Comparison of ENCODE assay signal across 10 mouse cellular contexts in genomic region chr11:54862621-54863520, GRCm38 (mm10). TPM values are rescaled to one million over a fixed set of nuclear protein-coding genes. Genes with fewer than 3 reads are reported as not detected.
DNase-seq lines count a peak whose midpoint lies in the region; ATAC-seq and TF ChIP-seq lines count a peak whose summit lies in the region.
"Had no signal": no experiment of that assay in that cellular context is flagged by ENCODE, and none has a peak within 500 bp of the region (broad histone marks: within the 10 kb centered on the region; RNA-seq: fewer than 3 reads in every experiment).

No protein-coding gene starts in this region.

- H3K36me3 ChIP-seq in kidney, embryonic 16.5 days (ENCODE audit: insufficient read depth, low read length) = no peaks in the 10 kb centered on the region
- peaks cover 0 to 16% of the 10 kb centered on the region in 2 experiments; a peak in 2 of 4 replicates for H3K36me3 ChIP-seq in MEL (ENCODE audit: control insufficient read depth in 1 of 2, insufficient read depth in 2 of 2, low read length in 2 of 2)
- H3K36me3 ChIP-seq: embryonic facial prominence, embryonic 12.5 days; lung, embryonic 15.5 days had no signal

- H3K27ac ChIP-seq in kidney, embryonic 16.5 days (ENCODE audit: low read length) = no peak overlapping the region
- no peak overlapping the region for H3K27ac ChIP-seq in MEL (ENCODE audit: control insufficient read depth, low read depth, low read length)
- no peak overlapping the region for H3K27ac ChIP-seq in olfactory bulb, adult 2 months (ENCODE audit: insufficient read depth, low read depth, low read length)
- H3K27ac ChIP-seq: embryonic facial prominence, embryonic 12.5 days; lung, embryonic 15.5 days had no signal

- no peak overlapping the region for H3K4me3 ChIP-seq in kidney, embryonic 16.5 days (ENCODE audit: low read length)
- H3K4me3 ChIP-seq in MEL (ENCODE audit: control insufficient read depth in 1 of 2, insufficient read depth in 1 of 2, low read depth in 2 of 2, low read length in 2 of 2) = peak overlapping the region in 1 of 2 experiments; percentile 24; a peak in 1 of 4 replicates
- H3K4me3 ChIP-seq in olfactory bulb, adult 2 months (ENCODE audit: insufficient read depth, low read depth, low read length) = no peak overlapping the region
- H3K4me3 ChIP-seq: embryonic facial prominence, embryonic 12.5 days; lung, embryonic 15.5 days had no signal

- H3K9ac ChIP-seq in kidney, embryonic 16.5 days (replicated peaks; ENCODE audit: low read length) = no peak overlapping the region
- peak overlapping the region; percentile 36; the same call in 1 of the 2 replicates for H3K9ac ChIP-seq in MEL (ENCODE audit: control insufficient read depth, low read depth, low read length, poor library complexity, severe bottlenecking)
- H3K9ac ChIP-seq: embryonic facial prominence, embryonic 12.5 days; lung, embryonic 15.5 days had no signal

- peaks cover 14% of the 10 kb centered on the region for H3K4me1 ChIP-seq in kidney, embryonic 16.5 days (ENCODE audit: insufficient read depth, low read length)
- peaks cover 5 to 20% of the 10 kb centered on the region in 2 experiments for H3K4me1 ChIP-seq in MEL (ENCODE audit: control insufficient read depth in 1 of 2, insufficient read depth in 2 of 2, low read length in 2 of 2)
- H3K4me1 ChIP-seq in olfactory bulb, adult 2 months (ENCODE audit: control insufficient read depth, insufficient read depth, low read length) = no peaks in the 10 kb centered on the region

- TF ChIP-seq POLR2A in MEL (IDR thresholded peaks at IDR 0.05; ENCODE audit: control insufficient read depth in 1 of 2, insufficient read depth in 1 of 2, low read depth in 1 of 2, low read length in 2 of 2, poor library complexity in 1 of 2) = no peak
- no peak for TF ChIP-seq POLR2A in olfactory bulb, adult 2 months (IDR thresholded peaks at IDR 0.05; ENCODE audit: insufficient read depth, low read depth, low read length)

- peaks cover 19% of the 10 kb centered on the region for H3K79me2 ChIP-seq in MEL (ENCODE audit: control insufficient read depth, insufficient read depth, low read length, poor library complexity)

- WGBS in kidney, embryonic 16.5 days = 40% methylated on average over 10 of the region's 10 CpGs
- 38% methylated on average over 10 of the region's 10 CpGs for WGBS in olfactory bulb, adult 2 months

- no peak for ATAC-seq in kidney, embryonic 16.5 days (ENCODE audit: low FRiP score, low TSS enrichment)
- no peak for ATAC-seq in erythroid progenitor cell, adult 5-6 weeks (replicated peaks; ENCODE audit: low FRiP score, poor library complexity, severe bottlenecking)

- peak; percentile 82 to 91 (median 87) for TF ChIP-seq CTCF in MEL (IDR thresholded peaks at IDR 0.05 in 2 of 3, conservative IDR thresholded peaks at IDR 0.05 in 1 of 3; ENCODE audit: control insufficient read depth in 1 of 3, insufficient read depth in 1 of 3, low read depth in 2 of 3, low read length in 3 of 3, poor library complexity in 1 of 3, severe bottlenecking in 1 of 3)
- TF ChIP-seq CTCF in olfactory bulb, adult 2 months (IDR thresholded peaks at IDR 0.05; ENCODE audit: insufficient read depth, low read depth, low read length) = peak; percentile 46; the same call in 1 of the 2 replicates

- H3K27me3 ChIP-seq in kidney, embryonic 16.5 days (ENCODE audit: insufficient read depth, low read length) = no peaks in the 10 kb centered on the region
- H3K27me3 ChIP-seq in MEL (ENCODE audit: control insufficient read depth in 1 of 2, insufficient read depth in 2 of 2, low read length in 2 of 2) = no peaks in the 10 kb centered on the region
- H3K27me3 ChIP-seq: embryonic facial prominence, embryonic 12.5 days; lung, embryonic 15.5 days had no signal

- intact Hi-C loops in left cerebral cortex, postnatal 4 days (cut with DNase I) = loop anchor here (5.0 to 10.0 kb wide), 4 partner anchors 76 to 338 kb away; partner anchors contain the start of genes Cdc42se2 and Rapgef6

- peak; percentile 69 for DNase-seq in kidney, adult 18-20 months
- DNase-seq in MEL (ENCODE audit: low read depth, low spot score) = peak; percentile 82
- peak; percentile 62 for DNase-seq in cerebellum, adult 8-10 months
- peak; percentile 67 for DNase-seq in heart, postnatal 4 days
- peak; percentile 53 for DNase-seq in left cerebral cortex, postnatal 4 days

- H3K9me3 ChIP-seq in kidney, embryonic 16.5 days (ENCODE audit: low read length) = no peaks in the 10 kb centered on the region
- H3K9me3 ChIP-seq in MEL (replicated peaks; ENCODE audit: insufficient read depth, low read length) = no peaks in the 10 kb centered on the region
- H3K9me3 ChIP-seq: embryonic facial prominence, embryonic 12.5 days; lung, embryonic 15.5 days had no signal

- no peak overlapping the region for H3K4me2 ChIP-seq in kidney, embryonic 16.5 days (replicated peaks; ENCODE audit: low read depth, low read length)
- H3K4me2 ChIP-seq: embryonic facial prominence, embryonic 12.5 days; lung, embryonic 15.5 days had no signal

- TF ChIP-seq RAD21 in MEL (IDR thresholded peaks at IDR 0.05; ENCODE audit: low read depth, low read length) = peak; percentile 95

- peak in 1 of 2 experiments; percentile 21; a peak in 1 of 4 replicates for TF ChIP-seq EP300 in MEL (IDR thresholded peaks at IDR 0.05; ENCODE audit: low read depth in 1 of 2, low read length in 2 of 2)

TF ChIP-seq in MEL, 35 proteins besides CTCF, POLR2A, EP300 and RAD21 (continues in another document):
- TF ChIP-seq ETS1 (IDR thresholded peaks at IDR 0.05; ENCODE audit: low read depth, low read length) (no peak), MAX (IDR thresholded peaks at IDR 0.05; ENCODE audit: low read length) (peak; percentile 58), MAFK (IDR thresholded peaks at IDR 0.05; ENCODE audit: borderline replicate concordance, low read depth, low read length) (no peak), E2F4 (IDR thresholded peaks at IDR 0.05; ENCODE audit: borderline replicate concordance, low read depth, low read length) (no peak), MYC (IDR thresholded peaks at IDR 0.05; ENCODE audit: low read depth, low read length) (peak; percentile 89), MXI1 (IDR thresholded peaks at IDR 0.05; ENCODE audit: low read depth, low read length) (peak; percentile 52; the same call in 1 of the 2 replicates), MYB (IDR thresholded peaks at IDR 0.05; ENCODE audit: low read depth, low read length) (no peak), ZNF384 (IDR thresholded peaks at IDR 0.05; ENCODE audit: low read depth, low read length) (peak; percentile 46), JUND (IDR thresholded peaks at IDR 0.05; ENCODE audit: low read depth, low read length) (0 out of 2 replicates have a peak, but pooled peaks have one; percentile 62), HCFC1 (IDR thresholded peaks at IDR 0.05; ENCODE audit: low read depth, low read length) (0 out of 2 replicates have a peak, but pooled peaks have one; percentile 13), SMC3 (IDR thresholded peaks at IDR 0.05; ENCODE audit: low read depth, low read length) (peak; percentile 91), USF1 (IDR thresholded peaks at IDR 0.05; ENCODE audit: low read depth, low read length) (peak; percentile 63), RCOR1 (IDR thresholded peaks at IDR 0.05; ENCODE audit: low read depth, low read length) (no peak), CHD2 (IDR thresholded peaks at IDR 0.05; ENCODE audit: low read length) (no peak), ZC3H11A (IDR thresholded peaks at IDR 0.05; ENCODE audit: low read depth, low read length) (peak; percentile 92), KAT2A (conservative IDR thresholded peaks at IDR 0.05; ENCODE audit: low read depth, low read length) (no peak), SIN3A (IDR thresholded peaks at IDR 0.05; ENCODE audit: low read length) (peak; percentile 52; the same call in 1 of the 2 replicates)

RNA-seq across cellular contexts. Expression of gene Lyrm7, which starts 2.2 kb away (rescaled TPM):
- 6.3 and 9.2 TPM in 2 replicates for polyA plus RNA-seq in kidney, embryonic 16.5 days (2015; fragmentation: Nextera tagmentation; extraction: Ambion mirVana)
- total RNA-seq in MEL (2012; rRNA removed) = 12.3 and 12.7 TPM in 2 replicates
- polyA plus RNA-seq in MEL (2012; ENCODE audit: insufficient read depth in 1 of 2, insufficient read length in 2 of 2, low read depth in 1 of 2, low replicate concordance in 2 of 2, missing spikeins in 1 of 2) = 100 to 1,000 TPM in 1 of 2 experiments, 10 to 100 TPM in 1; 20.9 to 188 TPM
- 10 to 100 TPM; 20.3 to 28.3 TPM for total RNA-seq in heart, postnatal 4 days (2021)
- 10 to 100 TPM; 17.5 to 26.2 TPM for total RNA-seq in left cerebral cortex, postnatal 4 days (2021)
- not detected in 2 replicates for polyA plus RNA-seq in olfactory bulb, adult 2 months (2012; ENCODE audit: insufficient read depth, insufficient read length, low replicate concordance, missing spikeins)
- 0.84 and 1.4 TPM in 2 replicates for total RNA-seq in erythroid progenitor cell, adult 5-6 weeks (2015; ENCODE audit: low replicate concordance)
- 1.2 and 1.4 TPM in 2 replicates for total RNA-seq in erythroid progenitor cell, adult 5-6 weeks (2017; ENCODE audit: low replicate concordance)

RNA-seq across cellular contexts. Expression of gene Hint1, which starts 3.3 kb away (rescaled TPM):
- 540 and 595 TPM in 2 replicates for polyA plus RNA-seq in kidney, embryonic 16.5 days (2015; fragmentation: Nextera tagmentation; extraction: Ambion mirVana)
- total RNA-seq in MEL (2012; rRNA removed) = 567 and 640 TPM in 2 replicates
- polyA plus RNA-seq in MEL (2012; ENCODE audit: insufficient read depth in 1 of 2, insufficient read length in 2 of 2, low read depth in 1 of 2, low replicate concordance in 2 of 2, missing spikeins in 1 of 2) = 1,000 to 10,000 TPM in 1 of 2 experiments, 100 to 1,000 TPM in 1; 529 to 2,790 TPM
- total RNA-seq in heart, postnatal 4 days (2021) = 100 to 1,000 TPM; 364 to 393 TPM
- 100 to 1,000 TPM; 364 to 423 TPM for total RNA-seq in left cerebral cortex, postnatal 4 days (2021)
- polyA plus RNA-seq in olfactory bulb, adult 2 months (2012; ENCODE audit: insufficient read depth, insufficient read length, low replicate concordance, missing spikeins) = not detected in 2 replicates
- total RNA-seq in erythroid progenitor cell, adult 5-6 weeks (2015; ENCODE audit: low replicate concordance) = 138 and 146 TPM in 2 replicates
- total RNA-seq in erythroid progenitor cell, adult 5-6 weeks (2017; ENCODE audit: low replicate concordance) = 123 and 160 TPM in 2 replicates

RNA-seq across cellular contexts. Expression of gene Gpx3, which starts 39.4 kb away (rescaled TPM):
- polyA plus RNA-seq in kidney, embryonic 16.5 days (2015; fragmentation: Nextera tagmentation; extraction: Ambion mirVana) = 262 and 297 TPM in 2 replicates
- 0.12 TPM in 1 of 2 replicates, not detected in the other for total RNA-seq in MEL (2012; rRNA removed)
- under 1 TPM in 1 of 2 experiments, not detected in 1; 0.15 TPM for polyA plus RNA-seq in MEL (2012; ENCODE audit: insufficient read depth in 1 of 2, insufficient read length in 2 of 2, low read depth in 1 of 2, low replicate concordance in 2 of 2, missing spikeins in 1 of 2)
- total RNA-seq in heart, postnatal 4 days (2021) = 100 to 1,000 TPM; 153 to 177 TPM
- 1 to 10 TPM; 5.1 to 9.6 TPM for total RNA-seq in left cerebral cortex, postnatal 4 days (2021)
- not detected in 2 replicates for polyA plus RNA-seq in olfactory bulb, adult 2 months (2012; ENCODE audit: insufficient read depth, insufficient read length, low replicate concordance, missing spikeins)
- total RNA-seq in erythroid progenitor cell, adult 5-6 weeks (2015; ENCODE audit: low replicate concordance) = 15.5 and 29.3 TPM in 2 replicates
- total RNA-seq in erythroid progenitor cell, adult 5-6 weeks (2017; ENCODE audit: low replicate concordance) = 0.30 and 2.4 TPM in 2 replicates

Comparison
In these comparisons a context has a peak if more than half of its experiments do, and no peak if none do; other contexts are left out.
1. RNA of gene Gpx3, which starts 39.4 kb away (total RNA-seq): 153 to 177 TPM in heart, postnatal 4 days; 0.30 to 29.3 TPM in erythroid progenitor cell, adult 5-6 weeks, 5.1 to 9.6 TPM in left cerebral cortex, postnatal 4 days and 0.12 TPM in MEL; every median in the first group is over 4 times any median in the second.
2. Peak in every context shown above with its lines, with median percentiles within 50 percentile points of each other: DNase-seq.